Mouse (Mus musculus): ENCODE data around the gene Dnal4.

GRCm38 (mm10) chr15:79745883-79746282 lies 31.8 kb downstream of the Dnal4 start:
- no peak for TF ChIP-seq GATA1 (IDR thresholded peaks at IDR 0.05; ENCODE audit: borderline replicate concordance, low read length)
- no peak for TF ChIP-seq FLI1 (IDR thresholded peaks at IDR 0.05; ENCODE audit: low read length)
